16 mouse cellular contexts compared by ENCODE assay signal in the genomic region with DNA sequence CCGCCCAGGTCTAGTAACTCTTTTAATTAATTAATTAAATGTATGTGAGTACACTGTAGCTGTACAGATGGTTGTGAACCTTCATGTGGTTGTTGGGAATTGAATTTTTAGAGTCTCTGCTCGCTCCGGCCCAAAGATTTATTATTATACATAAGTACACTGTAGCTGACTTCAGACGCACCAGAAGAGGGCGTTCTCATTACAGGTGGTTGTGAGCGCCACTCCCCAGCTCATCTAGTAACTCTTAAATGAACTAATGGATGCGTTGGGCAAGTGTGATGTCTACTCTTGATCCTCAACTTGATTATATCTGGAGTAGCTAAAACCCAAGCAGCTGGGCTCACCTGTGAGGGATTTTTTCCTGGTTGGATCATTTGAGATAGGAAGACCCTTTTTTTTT. TPM values are rescaled to one million over a fixed set of nuclear protein-coding genes. Genes with fewer than 3 reads are reported as not detected.
A peak's percentile ranks its signal among the peaks of the same experiment; 100 is the strongest.
DNase-seq lines count a peak whose midpoint lies in the region; ATAC-seq and TF ChIP-seq lines count a peak whose summit lies in the region.
"Had no signal": no experiment of that assay in that cellular context is flagged by ENCODE, and none has a peak within 500 bp of the region (broad histone marks: within the 10 kb centered on the region; RNA-seq: fewer than 3 reads in every experiment).

No protein-coding gene starts in this region.

- H3K4me3 ChIP-seq in hindbrain, embryonic 14.5 days (replicated peaks; ENCODE audit: low read length), result no peak overlapping the region
- no peak overlapping the region for H3K4me3 ChIP-seq in hindbrain, embryonic 10.5 days
- no peak overlapping the region for H3K4me3 ChIP-seq in ES-Bruce4 (ENCODE audit: low read depth, low read length)
- H3K4me3 ChIP-seq in liver, embryonic 16.5 days (ENCODE audit: low read depth, low read length), result no peak overlapping the region
- H3K4me3 ChIP-seq: neural tube, embryonic 12.5 days had no signal

- no peak overlapping the region for H3K9ac ChIP-seq in hindbrain, embryonic 14.5 days
- no peak overlapping the region for H3K9ac ChIP-seq in ES-Bruce4 (ENCODE audit: low read depth, poor library complexity, severe bottlenecking)
- H3K9ac ChIP-seq in liver, embryonic 16.5 days (ENCODE audit: low read depth, low read length), result no peak overlapping the region
- H3K9ac ChIP-seq: neural tube, embryonic 12.5 days had no signal

- peak; percentile 22 for TF ChIP-seq CTCF in ES-Bruce4 (IDR thresholded peaks at IDR 0.05; ENCODE audit: low read depth, low read length)

- no peak for DNase-seq in hindbrain, embryonic 14.5 days (ENCODE audit: low spot score)
- no peak for DNase-seq in hindbrain, embryonic 10.5 days (ENCODE audit: low spot score)
- DNase-seq in lung, postnatal 36 days, result peak; percentile 68
- DNase-seq in lung, postnatal 10 days, result no peak
- no peak for DNase-seq in layer of hippocampus, adult 11-12 months (ENCODE audit: low spot score)
- no peak for DNase-seq in left cerebral cortex, postnatal 36 days (ENCODE audit: low spot score in 2 of 2)
- DNase-seq: cerebellum, postnatal 25 days; layer of hippocampus, postnatal 36 days; right cerebral cortex, postnatal 25 days had no signal

- TF ChIP-seq EP300 in ES-Bruce4 (IDR thresholded peaks at IDR 0.05; ENCODE audit: insufficient read depth, low read depth, low read length), result no peak

- peaks cover 19% of the 10 kb centered on the region for H3K4me1 ChIP-seq in hindbrain, embryonic 14.5 days (replicated peaks; ENCODE audit: control insufficient read depth, insufficient read depth, low read length)
- peaks cover 26% of the 10 kb centered on the region for H3K4me1 ChIP-seq in hindbrain, embryonic 10.5 days (replicated peaks)
- H3K4me1 ChIP-seq in ES-Bruce4 (ENCODE audit: control insufficient read depth, insufficient read depth, low read length), result peaks cover 2% of the 10 kb centered on the region
- peaks cover 19% of the 10 kb centered on the region for H3K4me1 ChIP-seq in liver, embryonic 16.5 days (ENCODE audit: control insufficient read depth, low read depth, low read length)

- no peaks in the 10 kb centered on the region for H3K9me3 ChIP-seq in hindbrain, embryonic 14.5 days (ENCODE audit: control insufficient read depth, low read length)
- H3K9me3 ChIP-seq in hindbrain, embryonic 10.5 days, result no peaks in the 10 kb centered on the region
- H3K9me3 ChIP-seq in ES-Bruce4 (replicated peaks; ENCODE audit: control insufficient read depth, insufficient read depth, low read length, poor library complexity, severe bottlenecking), result no peaks in the 10 kb centered on the region
- H3K9me3 ChIP-seq in liver, embryonic 16.5 days (replicated peaks; ENCODE audit: control insufficient read depth, low read length), result no peaks in the 10 kb centered on the region
- H3K9me3 ChIP-seq: hindbrain, embryonic 12.5 days; kidney, embryonic 15.5 days; lung, embryonic 15.5 days; midbrain, embryonic 10.5 days; neural tube, embryonic 12.5 days had no signal

- no peak for TF ChIP-seq POLR2A in ES-Bruce4 (IDR thresholded peaks at IDR 0.05; ENCODE audit: insufficient read depth, low read length)

- no peak for ATAC-seq in hindbrain, embryonic 14.5 days (ENCODE audit: low FRiP score)
- no peak for ATAC-seq in liver, embryonic 16.5 days (ENCODE audit: low read depth)

- no peaks in the 10 kb centered on the region for H3K27me3 ChIP-seq in hindbrain, embryonic 14.5 days (ENCODE audit: control insufficient read depth, insufficient read depth, low read length)
- H3K27me3 ChIP-seq in hindbrain, embryonic 10.5 days (ENCODE audit: insufficient read depth, poor library complexity, severe bottlenecking), result no peaks in the 10 kb centered on the region
- no peaks in the 10 kb centered on the region for H3K27me3 ChIP-seq in ES-Bruce4 (ENCODE audit: control insufficient read depth, insufficient read depth, low read length, poor library complexity, severe bottlenecking)
- H3K27me3 ChIP-seq in liver, embryonic 16.5 days (ENCODE audit: control insufficient read depth, insufficient read depth, low read depth, low read length), result no peaks in the 10 kb centered on the region
- H3K27me3 ChIP-seq: hindbrain, embryonic 12.5 days; kidney, embryonic 15.5 days; lung, embryonic 15.5 days; neural tube, embryonic 12.5 days had no signal

- 0 out of 2 replicates have a peak, but pooled peaks cover 5% of the 10 kb centered on the region for H3K36me3 ChIP-seq in hindbrain, embryonic 14.5 days (replicated peaks; ENCODE audit: control insufficient read depth, insufficient read depth)
- H3K36me3 ChIP-seq in hindbrain, embryonic 10.5 days, result peaks cover 11% of the 10 kb centered on the region
- H3K36me3 ChIP-seq in ES-Bruce4 (ENCODE audit: control insufficient read depth, insufficient read depth, low read length, poor library complexity, severe bottlenecking), result no peaks in the 10 kb centered on the region
- H3K36me3 ChIP-seq in liver, embryonic 16.5 days (ENCODE audit: control insufficient read depth, insufficient read depth), result no peaks in the 10 kb centered on the region
- H3K36me3 ChIP-seq: hindbrain, embryonic 12.5 days; lung, embryonic 15.5 days; neural tube, embryonic 12.5 days had no signal

- H3K27ac ChIP-seq in hindbrain, embryonic 14.5 days, result no peak overlapping the region
- no peak overlapping the region for H3K27ac ChIP-seq in hindbrain, embryonic 10.5 days
- H3K27ac ChIP-seq in ES-Bruce4 (ENCODE audit: insufficient read depth, low read length), result no peak overlapping the region
- no peak overlapping the region for H3K27ac ChIP-seq in liver, embryonic 16.5 days (ENCODE audit: low read length)
- H3K27ac ChIP-seq: hindbrain, embryonic 12.5 days; neural tube, embryonic 12.5 days had no signal

- WGBS in hindbrain, embryonic 14.5 days, result 45% methylated on average over 7 of the region's 7 CpGs
- WGBS in hindbrain, embryonic 10.5 days, result 51% methylated on average over 7 of the region's 7 CpGs
- 49% methylated on average over 7 of the region's 7 CpGs for WGBS in liver, embryonic 16.5 days (ENCODE audit: insufficient replicate concordance)

- intact Hi-C loops in left cerebral cortex, postnatal 36 days (cut with DNase I), result no loop called here

- H3K4me2 ChIP-seq in hindbrain, embryonic 14.5 days (replicated peaks), result peak overlapping the region; percentile 92; the same call in 1 of the 2 replicates
- 0 out of 2 replicates have a peak overlapping the region, but pooled peaks have one; percentile 82 for H3K4me2 ChIP-seq in liver, embryonic 16.5 days (ENCODE audit: low read depth, low read length)

RNA-seq across cellular contexts. Expression of gene Klhl25, which starts 1.2 kb away (rescaled TPM):
- 24.4 and 29.0 TPM in 2 replicates for polyA plus RNA-seq in hindbrain, embryonic 14.5 days (2014; fragmentation: Nextera tagmentation; extraction: Ambion mirVana)
- polyA plus RNA-seq in hindbrain, embryonic 10.5 days (2016; fragmentation: Nextera tagmentation; extraction: Ambion mirVana), result 22.8 and 24.6 TPM in 2 replicates
- polyA plus RNA-seq in ES-Bruce4 (2011; ENCODE audit: insufficient read depth, insufficient read length, low read depth, missing spikeins), result 9.0 and 10.9 TPM in 2 replicates
- 19.4 and 22.5 TPM in 2 replicates for polyA plus RNA-seq in liver, embryonic 16.5 days (2015; fragmentation: Nextera tagmentation; extraction: Ambion mirVana)
- 10 to 100 TPM in 1 of 2 experiments, 1 to 10 TPM in 1; 6.8 to 10.4 TPM for total RNA-seq in left cerebral cortex, postnatal 36 days (2021)
